Mouse (Mus musculus): ENCODE measurements around the gene Gm30191. TPM values are rescaled to one million over a fixed set of nuclear protein-coding genes. Genes with fewer than 3 reads are reported as not detected.
A peak's percentile ranks its signal among the peaks of the same experiment; 100 is the strongest.

Gm30191 gene
- total and polyA plus RNA-seq, 2 experiments from 2014 or later, result not detected

DNA sequence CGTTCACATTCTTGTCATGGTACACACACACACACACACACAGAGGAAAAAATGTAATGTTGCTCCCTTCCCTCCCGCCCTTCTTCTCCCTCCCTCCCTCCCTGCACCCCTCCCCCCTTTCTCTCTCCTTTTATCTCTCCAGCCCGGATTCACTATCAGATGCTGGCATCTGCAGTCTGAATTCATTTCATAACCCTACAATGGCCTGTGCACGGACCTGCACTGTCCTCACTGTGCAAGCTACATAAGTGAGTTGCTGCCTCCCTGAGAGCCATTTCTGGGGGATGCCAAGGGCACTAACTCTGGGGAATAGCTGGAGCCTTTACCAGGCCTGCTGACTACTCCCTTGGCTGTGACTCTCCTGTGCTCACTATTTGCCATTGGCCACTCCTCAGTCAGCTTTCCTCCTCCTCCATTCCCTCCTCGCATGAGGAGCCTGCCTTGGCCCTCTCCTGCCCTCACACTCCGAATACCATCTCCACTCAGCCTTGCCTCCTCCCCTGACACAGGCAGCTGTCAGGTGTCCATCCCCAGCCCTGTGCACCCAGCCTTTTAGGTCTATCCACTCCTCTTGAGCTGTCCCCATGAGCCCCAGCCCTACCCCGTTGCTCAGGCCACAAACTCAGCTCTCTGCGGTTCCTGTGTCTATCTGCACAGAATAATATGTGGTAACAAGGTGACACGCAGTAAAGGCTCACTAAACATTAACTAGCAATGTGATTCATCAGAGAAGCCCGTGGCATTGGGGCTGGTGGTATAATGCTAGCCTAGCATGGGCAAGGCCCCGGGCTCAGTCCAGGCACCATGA lies 23.7 kb upstream of the Gm30191 start:
- TF ChIP-seq CTCF (IDR thresholded peaks at IDR 0.05; ENCODE audit: low read depth), result no peak
- TF ChIP-seq EP300 (IDR thresholded peaks at IDR 0.05; ENCODE audit: low read depth), result no peak
- no peak overlapping the region for H3K4me2 ChIP-seq (ENCODE audit: low read depth, low read length)
- H3K27ac ChIP-seq (ENCODE audit: low read depth), result no peak overlapping the region
- H3K9me3 ChIP-seq (replicated peaks; ENCODE audit: control insufficient read depth, low read length), result no peaks in the 10 kb centered on the region
- H3K4me1 ChIP-seq (ENCODE audit: control insufficient read depth, insufficient read depth), result no peaks in the 10 kb centered on the region
- H3K9ac ChIP-seq (replicated peaks; ENCODE audit: low read depth, low read length), result no peak overlapping the region
- H3K36me3 ChIP-seq (replicated peaks; ENCODE audit: control insufficient read depth, insufficient read depth, low read length), result no peaks in the 10 kb centered on the region
- no peak overlapping the region for H3K4me3 ChIP-seq (ENCODE audit: low read depth, low read length)
- no peaks in the 10 kb centered on the region for H3K27me3 ChIP-seq (ENCODE audit: control insufficient read depth, insufficient read depth, low read length)
- no peak for ATAC-seq (ENCODE audit: insufficient read depth, low read depth)
- WGBS, result 58% methylated on average over 11 of the region's 11 CpGs
- DNase-seq (ENCODE audit: low spot score), result no peak

GRCm38 (mm10) chr4:134227194-134227593 lies 19.5 kb upstream of the Gm30191 start, which contains the start of gene Catsper4:
TSS of gene Catsper4 (minus strand) at chr4:134227383.
- WGBS, result 58% methylated on average over 8 of the region's 8 CpGs
- DNase-seq (ENCODE audit: low spot score) (no peak), ATAC-seq (ENCODE audit: insufficient read depth, low read depth) (no peak)
- H3K27ac ChIP-seq (ENCODE audit: low read depth), result no peak within 1 kb of the TSS
- H3K27me3 ChIP-seq (ENCODE audit: control insufficient read depth, insufficient read depth, low read length), result no peaks in the 10 kb centered on the region
- H3K4me3 ChIP-seq (ENCODE audit: low read depth, low read length), result no peak within 1 kb of the TSS
- no peaks in the 10 kb centered on the region for H3K9me3 ChIP-seq (replicated peaks; ENCODE audit: control insufficient read depth, low read length)
- TF ChIP-seq EP300 (IDR thresholded peaks at IDR 0.05; ENCODE audit: low read depth) (no peak), CTCF (IDR thresholded peaks at IDR 0.05; ENCODE audit: low read depth) (peak; percentile 41)
- no peaks in the 10 kb centered on the region for H3K4me1 ChIP-seq (ENCODE audit: control insufficient read depth, insufficient read depth)
- no peaks in the 10 kb centered on the region for H3K36me3 ChIP-seq (replicated peaks; ENCODE audit: control insufficient read depth, insufficient read depth, low read length)
- no peak within 1 kb of the TSS for H3K9ac ChIP-seq (replicated peaks; ENCODE audit: low read depth, low read length)
- no peak within 1 kb of the TSS for H3K4me2 ChIP-seq (ENCODE audit: low read depth, low read length)

DNA sequence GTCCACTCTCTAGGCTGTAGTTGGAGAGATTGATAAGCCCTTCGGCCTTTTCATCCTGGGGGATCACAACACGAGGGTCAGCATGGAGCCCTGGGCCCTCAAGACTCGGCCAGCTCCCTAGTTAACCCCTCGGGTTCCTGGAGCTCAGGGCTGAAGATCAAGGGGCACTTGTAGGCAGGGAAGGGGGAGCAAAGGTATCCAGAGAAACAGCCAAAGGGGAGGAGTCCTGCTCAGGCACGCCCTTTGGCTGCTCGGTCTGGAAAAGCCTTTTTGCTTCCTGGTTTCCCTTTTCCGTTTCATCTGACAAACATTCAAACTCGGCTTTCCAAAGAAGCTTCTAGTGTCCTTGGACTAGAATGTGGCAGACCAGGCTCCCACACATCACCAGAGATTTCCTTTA lies 16.3 kb upstream of the Gm30191 start:
- H3K27me3 ChIP-seq (ENCODE audit: control insufficient read depth, insufficient read depth, low read length), result no peaks in the 10 kb centered on the region
- H3K27ac ChIP-seq (ENCODE audit: low read depth), result no peak overlapping the region
- peaks cover 7% of the 10 kb centered on the region for H3K4me1 ChIP-seq (ENCODE audit: control insufficient read depth, insufficient read depth)
- no peak overlapping the region for H3K9ac ChIP-seq (replicated peaks; ENCODE audit: low read depth, low read length)
- no peak overlapping the region for H3K4me3 ChIP-seq (ENCODE audit: low read depth, low read length)
- WGBS, result 31% methylated on average over 8 of the region's 8 CpGs
- H3K4me2 ChIP-seq (ENCODE audit: low read depth, low read length), result no peak overlapping the region
- no peaks in the 10 kb centered on the region for H3K9me3 ChIP-seq (replicated peaks; ENCODE audit: control insufficient read depth, low read length)
- H3K36me3 ChIP-seq (replicated peaks; ENCODE audit: control insufficient read depth, insufficient read depth, low read length), result no peaks in the 10 kb centered on the region
- ATAC-seq (ENCODE audit: insufficient read depth, low read depth), result no peak
- TF ChIP-seq EP300 (IDR thresholded peaks at IDR 0.05; ENCODE audit: low read depth) (no peak), CTCF (IDR thresholded peaks at IDR 0.05; ENCODE audit: low read depth) (no peak)
- DNase-seq (ENCODE audit: low spot score), result no peak

GRCm38 (mm10) chr4:134234876-134235275 lies 11.9 kb upstream of the Gm30191 start:
- 41% methylated on average over 5 of the region's 5 CpGs for WGBS
- ATAC-seq (ENCODE audit: insufficient read depth, low read depth), result no peak; the same call in 1 of the 2 replicates
- Histone ChIP-seq H3K36me3 (replicated peaks; ENCODE audit: control insufficient read depth, insufficient read depth, low read length) (no peaks in the 10 kb centered on the region), H3K4me3 (ENCODE audit: low read depth, low read length) (no peak overlapping the region), H3K4me1 (ENCODE audit: control insufficient read depth, insufficient read depth) (peaks cover 16% of the 10 kb centered on the region), H3K27ac (ENCODE audit: low read depth) (no peak overlapping the region), H3K27me3 (ENCODE audit: control insufficient read depth, insufficient read depth, low read length) (no peaks in the 10 kb centered on the region), H3K4me2 (ENCODE audit: low read depth, low read length) (no peak overlapping the region), H3K9me3 (replicated peaks; ENCODE audit: control insufficient read depth, low read length) (no peaks in the 10 kb centered on the region), H3K9ac (replicated peaks; ENCODE audit: low read depth, low read length) (no peak overlapping the region)
- TF ChIP-seq EP300 (IDR thresholded peaks at IDR 0.05; ENCODE audit: low read depth), result no peak
- no peak for TF ChIP-seq CTCF (IDR thresholded peaks at IDR 0.05; ENCODE audit: low read depth)
- no peak for DNase-seq (ENCODE audit: low spot score)

GRCm38 (mm10) chr4:134237582-134238278 lies 9.0 kb upstream of the Gm30191 start:
- peak; percentile 10 for DNase-seq (ENCODE audit: low spot score)
- ATAC-seq (ENCODE audit: insufficient read depth, low read depth), result peak; percentile 76; the same call in 1 of the 2 replicates
- no peaks in the 10 kb centered on the region for H3K9me3 ChIP-seq (replicated peaks; ENCODE audit: control insufficient read depth, low read length)
- H3K27me3 ChIP-seq (ENCODE audit: control insufficient read depth, insufficient read depth, low read length), result no peaks in the 10 kb centered on the region
- H3K4me3 ChIP-seq (ENCODE audit: low read depth, low read length), result peak overlapping the region; percentile 41
- peak overlapping the region; percentile 69 for H3K4me2 ChIP-seq (ENCODE audit: low read depth, low read length)
- WGBS, result 28% methylated on average over 19 of the region's 19 CpGs
- no peaks in the 10 kb centered on the region for H3K36me3 ChIP-seq (replicated peaks; ENCODE audit: control insufficient read depth, insufficient read depth, low read length)
- H3K27ac ChIP-seq (ENCODE audit: low read depth), result no peak overlapping the region; the same call in 1 of the 2 replicates
- TF ChIP-seq CTCF (IDR thresholded peaks at IDR 0.05; ENCODE audit: low read depth), result no peak
- TF ChIP-seq EP300 (IDR thresholded peaks at IDR 0.05; ENCODE audit: low read depth), result no peak
- H3K9ac ChIP-seq (replicated peaks; ENCODE audit: low read depth, low read length), result peak overlapping the region; percentile 28; the same call in 1 of the 2 replicates
- peaks cover 16% of the 10 kb centered on the region for H3K4me1 ChIP-seq (ENCODE audit: control insufficient read depth, insufficient read depth)

All from heart, postnatal 0 days (tissue).